10 mouse cellular contexts compared by ENCODE assay signal in genomic region chr1:74892351-74893133, GRCm38 (mm10). TPM values are rescaled to one million over a fixed set of nuclear protein-coding genes. Genes with fewer than 3 reads are reported as not detected.
DNase-seq lines count a peak whose midpoint lies in the region; ATAC-seq and TF ChIP-seq lines count a peak whose summit lies in the region.
"Had no signal": no experiment of that assay in that cellular context is flagged by ENCODE, and none has a peak within 500 bp of the region (broad histone marks: within the 10 kb centered on the region; RNA-seq: fewer than 3 reads in every experiment).

No protein-coding gene starts in this region.

- 2% methylated on average over 39 of the region's 39 CpGs for WGBS in heart, embryonic 10.5 days
- WGBS in embryonic facial prominence, embryonic 13.5 days = 2% methylated on average over 39 of the region's 39 CpGs
- 2% methylated on average over 39 of the region's 39 CpGs for WGBS in hindbrain, embryonic 16.5 days
- WGBS in midbrain, postnatal 0 days = 2% methylated on average over 38 of the region's 39 CpGs
- 2% methylated on average over 39 of the region's 39 CpGs for WGBS in kidney, adult 2 months

- no peak for TF ChIP-seq POLR2A in kidney, adult 2 months (IDR thresholded peaks at IDR 0.05; ENCODE audit: low read depth, low read length)

- H3K4me1 ChIP-seq in heart, embryonic 10.5 days = peaks cover 13% of the 10 kb centered on the region
- H3K4me1 ChIP-seq in embryonic facial prominence, embryonic 13.5 days = peaks cover 5% of the 10 kb centered on the region
- peaks cover 12% of the 10 kb centered on the region for H3K4me1 ChIP-seq in hindbrain, embryonic 16.5 days (ENCODE audit: control insufficient read depth, insufficient read depth, low read depth, low read length)
- H3K4me1 ChIP-seq in midbrain, postnatal 0 days (ENCODE audit: insufficient read depth, low read length) = peaks cover 6% of the 10 kb centered on the region; the same call in 1 of the 2 replicates
- H3K4me1 ChIP-seq in kidney, adult 2 months (ENCODE audit: control insufficient read depth, insufficient read depth, low read length) = no peaks in the 10 kb centered on the region

- no peaks in the 10 kb centered on the region for H3K36me3 ChIP-seq in heart, embryonic 10.5 days
- H3K36me3 ChIP-seq in embryonic facial prominence, embryonic 13.5 days = no peaks in the 10 kb centered on the region
- no peaks in the 10 kb centered on the region for H3K36me3 ChIP-seq in hindbrain, embryonic 16.5 days (ENCODE audit: control insufficient read depth, insufficient read depth, low read length)
- H3K36me3 ChIP-seq in midbrain, postnatal 0 days (ENCODE audit: insufficient read depth, low read length) = no peaks in the 10 kb centered on the region
- H3K36me3 ChIP-seq in kidney, adult 2 months (ENCODE audit: control insufficient read depth, insufficient read depth, low read length) = no peaks in the 10 kb centered on the region

- no peak for DNase-seq in heart, embryonic 10.5 days (ENCODE audit: low spot score)
- DNase-seq in heart, postnatal 4 days = no peak
- no peak for DNase-seq in midbrain, postnatal 0 days (ENCODE audit: low spot score)
- no peak for DNase-seq in adrenal gland, adult (ENCODE audit: inconsistent age in 2 of 2, low spot score in 1 of 2)
- no peak for DNase-seq in kidney, adult 2 months
- no peak for DNase-seq in frontal cortex, postnatal 10 days (ENCODE audit: low spot score in 2 of 2)

- no peaks in the 10 kb centered on the region for H3K9me3 ChIP-seq in heart, embryonic 10.5 days
- no peaks in the 10 kb centered on the region for H3K9me3 ChIP-seq in embryonic facial prominence, embryonic 13.5 days
- no peaks in the 10 kb centered on the region for H3K9me3 ChIP-seq in hindbrain, embryonic 16.5 days (ENCODE audit: control insufficient read depth, low read length)
- no peaks in the 10 kb centered on the region for H3K9me3 ChIP-seq in midbrain, postnatal 0 days (ENCODE audit: low read length)

- TF ChIP-seq CTCF in midbrain, postnatal 0 days (IDR thresholded peaks at IDR 0.05) = no peak
- no peak for TF ChIP-seq CTCF in kidney, adult 2 months (conservative IDR thresholded peaks at IDR 0.05; ENCODE audit: insufficient read depth, insufficient read length, low read depth, low read length)

- H3K27me3 ChIP-seq in heart, embryonic 10.5 days (ENCODE audit: insufficient read depth, poor library complexity, severe bottlenecking) = peaks cover 99% of the 10 kb centered on the region
- peaks cover 99% of the 10 kb centered on the region for H3K27me3 ChIP-seq in embryonic facial prominence, embryonic 13.5 days
- peaks cover 73% of the 10 kb centered on the region for H3K27me3 ChIP-seq in hindbrain, embryonic 16.5 days (replicated peaks; ENCODE audit: control insufficient read depth, insufficient read depth, low read length)
- H3K27me3 ChIP-seq in midbrain, postnatal 0 days (ENCODE audit: insufficient read depth, low read length) = peaks cover 65% of the 10 kb centered on the region
- no peaks in the 10 kb centered on the region; the same call in 1 of the 2 replicates for H3K27me3 ChIP-seq in kidney, adult 2 months (replicated peaks; ENCODE audit: control insufficient read depth, insufficient read depth, low read length)

- no peak overlapping the region for H3K9ac ChIP-seq in embryonic facial prominence, embryonic 13.5 days
- H3K9ac ChIP-seq in hindbrain, embryonic 16.5 days (ENCODE audit: low read depth, low read length) = peak overlapping the region; percentile 41
- no peak overlapping the region for H3K9ac ChIP-seq in midbrain, postnatal 0 days (replicated peaks; ENCODE audit: low read length, poor library complexity, severe bottlenecking)

- H3K27ac ChIP-seq in heart, embryonic 10.5 days = no peak overlapping the region
- H3K27ac ChIP-seq in embryonic facial prominence, embryonic 13.5 days = no peak overlapping the region
- H3K27ac ChIP-seq in hindbrain, embryonic 16.5 days (ENCODE audit: low read depth, low read length) = no peak overlapping the region
- H3K27ac ChIP-seq in midbrain, postnatal 0 days (ENCODE audit: low read depth, low read length) = no peak overlapping the region
- H3K27ac ChIP-seq in kidney, adult 2 months (ENCODE audit: insufficient read depth, low read depth, low read length) = no peak overlapping the region

- H3K4me3 ChIP-seq in heart, embryonic 10.5 days = peak overlapping the region; percentile 24; the same call in 1 of the 2 replicates
- no peak overlapping the region for H3K4me3 ChIP-seq in embryonic facial prominence, embryonic 13.5 days
- peak overlapping the region; percentile 34 for H3K4me3 ChIP-seq in hindbrain, embryonic 16.5 days (ENCODE audit: low read length)
- H3K4me3 ChIP-seq in midbrain, postnatal 0 days (ENCODE audit: low read depth, low read length) = peak overlapping the region; percentile 29
- H3K4me3 ChIP-seq in kidney, adult 2 months (ENCODE audit: insufficient read depth, low read depth, low read length) = no peak overlapping the region

- H3K4me2 ChIP-seq in embryonic facial prominence, embryonic 13.5 days = peak overlapping the region; percentile 18
- H3K4me2 ChIP-seq in hindbrain, embryonic 16.5 days (ENCODE audit: low read length) = peak overlapping the region; percentile 53
- H3K4me2 ChIP-seq in midbrain, postnatal 0 days (ENCODE audit: low read depth, low read length, poor library complexity, severe bottlenecking) = peak overlapping the region; percentile 44

- ATAC-seq in embryonic facial prominence, embryonic 13.5 days (ENCODE audit: insufficient number of reproducible peaks, insufficient read depth, low FRiP score, low TSS enrichment, low read depth) = 0 out of 2 replicates have a peak, but pooled peaks have one; percentile 43
- peak; percentile 15; the same call in 1 of the 2 replicates for ATAC-seq in hindbrain, embryonic 16.5 days
- ATAC-seq in midbrain, postnatal 0 days (ENCODE audit: low FRiP score) = 0 out of 2 replicates have a peak, but pooled peaks have one; percentile 22

RNA-seq across cellular contexts. Expression of gene Cryba2, which starts 0.4 kb away (rescaled TPM):
- polyA plus RNA-seq in heart, embryonic 10.5 days (2016; fragmentation: Nextera tagmentation; extraction: Ambion mirVana) = not detected in 2 replicates
- total RNA-seq in heart, postnatal 4 days (2021) = not detected
- not detected in 2 replicates for polyA plus RNA-seq in embryonic facial prominence, embryonic 13.5 days (2015; fragmentation: Nextera tagmentation; extraction: Ambion mirVana)
- polyA plus RNA-seq in hindbrain, embryonic 16.5 days (2015; fragmentation: Nextera tagmentation; extraction: Ambion mirVana) = 1.4 and 2.1 TPM in 2 replicates
- not detected in 2 replicates for total RNA-seq in midbrain, postnatal 0 days (2014; rRNA removed)
- polyA plus RNA-seq in midbrain, postnatal 0 days (2015; fragmentation: Nextera tagmentation; extraction: Ambion mirVana) = 0.49 and 0.80 TPM in 2 replicates
- polyA plus RNA-seq in kidney, adult 2 months (2012; rRNA removed) = not detected in 2 replicates
- total RNA-seq: gastrocnemius, postnatal 4 days had no signal
- polyA plus RNA-seq: limb, embryonic 11.5 days had no signal

RNA-seq across cellular contexts. Expression of gene Fev, which starts 7.3 kb away (rescaled TPM):
- polyA plus RNA-seq in heart, embryonic 10.5 days (2016; fragmentation: Nextera tagmentation; extraction: Ambion mirVana) = 1.2 and 1.4 TPM in 2 replicates
- total RNA-seq in heart, postnatal 4 days (2021) = not detected
- not detected in 2 replicates for polyA plus RNA-seq in embryonic facial prominence, embryonic 13.5 days (2015; fragmentation: Nextera tagmentation; extraction: Ambion mirVana)
- polyA plus RNA-seq in hindbrain, embryonic 16.5 days (2015; fragmentation: Nextera tagmentation; extraction: Ambion mirVana) = 2.9 and 3.3 TPM in 2 replicates
- 3.4 and 3.8 TPM in 2 replicates for total RNA-seq in midbrain, postnatal 0 days (2014; rRNA removed)
- 1.8 and 2.3 TPM in 2 replicates for polyA plus RNA-seq in midbrain, postnatal 0 days (2015; fragmentation: Nextera tagmentation; extraction: Ambion mirVana)
- not detected in 2 replicates for polyA plus RNA-seq in kidney, adult 2 months (2012; rRNA removed)
- total RNA-seq: gastrocnemius, postnatal 4 days had no signal
- polyA plus RNA-seq: limb, embryonic 11.5 days had no signal

RNA-seq across cellular contexts. Expression of gene Cdk5r2, which starts 37.8 kb away (rescaled TPM):
- polyA plus RNA-seq in heart, embryonic 10.5 days (2016; fragmentation: Nextera tagmentation; extraction: Ambion mirVana) = not detected in 2 replicates
- not detected for total RNA-seq in heart, postnatal 4 days (2021)
- 0.10 and 0.14 TPM in 2 replicates for polyA plus RNA-seq in embryonic facial prominence, embryonic 13.5 days (2015; fragmentation: Nextera tagmentation; extraction: Ambion mirVana)
- 8.4 and 9.4 TPM in 2 replicates for polyA plus RNA-seq in hindbrain, embryonic 16.5 days (2015; fragmentation: Nextera tagmentation; extraction: Ambion mirVana)
- total RNA-seq in midbrain, postnatal 0 days (2014; rRNA removed) = 64.0 and 70.2 TPM in 2 replicates
- 15.4 and 17.8 TPM in 2 replicates for polyA plus RNA-seq in midbrain, postnatal 0 days (2015; fragmentation: Nextera tagmentation; extraction: Ambion mirVana)
- polyA plus RNA-seq in kidney, adult 2 months (2012; rRNA removed) = 0.14 and 0.31 TPM in 2 replicates
- polyA plus RNA-seq: limb, embryonic 11.5 days had no signal

RNA-seq across cellular contexts. Expression of gene Cfap65, which starts 42.9 kb away (rescaled TPM):
- not detected in 2 replicates for polyA plus RNA-seq in heart, embryonic 10.5 days (2016; fragmentation: Nextera tagmentation; extraction: Ambion mirVana)
- not detected for total RNA-seq in heart, postnatal 4 days (2021)
- 0.07 TPM in 1 of 2 replicates, not detected in the other for polyA plus RNA-seq in embryonic facial prominence, embryonic 13.5 days (2015; fragmentation: Nextera tagmentation; extraction: Ambion mirVana)
- polyA plus RNA-seq in hindbrain, embryonic 16.5 days (2015; fragmentation: Nextera tagmentation; extraction: Ambion mirVana) = 1.1 and 1.6 TPM in 2 replicates
- total RNA-seq in midbrain, postnatal 0 days (2014; rRNA removed) = 4.0 and 4.1 TPM in 2 replicates
- polyA plus RNA-seq in midbrain, postnatal 0 days (2015; fragmentation: Nextera tagmentation; extraction: Ambion mirVana) = 0.94 and 1.5 TPM in 2 replicates
- polyA plus RNA-seq in kidney, adult 2 months (2012; rRNA removed) = 1.6 and 2.4 TPM in 2 replicates
- total RNA-seq: gastrocnemius, postnatal 4 days had no signal
- polyA plus RNA-seq: limb, embryonic 11.5 days had no signal

RNA-seq across cellular contexts. Expression of gene Ihh, which starts 58.9 kb away (rescaled TPM):
- 0.11 and 0.75 TPM in 2 replicates for polyA plus RNA-seq in heart, embryonic 10.5 days (2016; fragmentation: Nextera tagmentation; extraction: Ambion mirVana)
- under 1 TPM; 0.18 to 0.26 TPM for total RNA-seq in heart, postnatal 4 days (2021)
- polyA plus RNA-seq in embryonic facial prominence, embryonic 13.5 days (2015; fragmentation: Nextera tagmentation; extraction: Ambion mirVana) = 0.83 and 0.89 TPM in 2 replicates
- polyA plus RNA-seq in hindbrain, embryonic 16.5 days (2015; fragmentation: Nextera tagmentation; extraction: Ambion mirVana) = 0.25 and 0.30 TPM in 2 replicates
- total RNA-seq in midbrain, postnatal 0 days (2014; rRNA removed) = 0.16 and 1.2 TPM in 2 replicates
- 0.21 TPM in 2 replicates for polyA plus RNA-seq in midbrain, postnatal 0 days (2015; fragmentation: Nextera tagmentation; extraction: Ambion mirVana)
- polyA plus RNA-seq in kidney, adult 2 months (2012; rRNA removed) = 30.3 and 43.5 TPM in 2 replicates

Comparison
In these comparisons a context has a peak if more than half of its experiments do, and no peak if none do; other contexts are left out.
1. H3K4me3 ChIP-seq: peak in heart, embryonic 10.5 days (single experiment), hindbrain, embryonic 16.5 days (single experiment) and midbrain, postnatal 0 days (single experiment); none in embryonic facial prominence, embryonic 13.5 days (single experiment) and kidney, adult 2 months (single experiment).
2. Peak in every context shown above with its lines, with median percentiles within 50 percentile points of each other: ATAC-seq and H3K4me2 ChIP-seq.